Mouse (Mus musculus): ENCODE data around the gene Cnga3. TPM values are rescaled to one million over a fixed set of nuclear protein-coding genes. Genes with fewer than 3 reads are reported as not detected.

The Cnga3 gene
- total RNA-seq, 2 experiments from 2014 or later, result 0.13 to 0.21 TPM

DNA sequence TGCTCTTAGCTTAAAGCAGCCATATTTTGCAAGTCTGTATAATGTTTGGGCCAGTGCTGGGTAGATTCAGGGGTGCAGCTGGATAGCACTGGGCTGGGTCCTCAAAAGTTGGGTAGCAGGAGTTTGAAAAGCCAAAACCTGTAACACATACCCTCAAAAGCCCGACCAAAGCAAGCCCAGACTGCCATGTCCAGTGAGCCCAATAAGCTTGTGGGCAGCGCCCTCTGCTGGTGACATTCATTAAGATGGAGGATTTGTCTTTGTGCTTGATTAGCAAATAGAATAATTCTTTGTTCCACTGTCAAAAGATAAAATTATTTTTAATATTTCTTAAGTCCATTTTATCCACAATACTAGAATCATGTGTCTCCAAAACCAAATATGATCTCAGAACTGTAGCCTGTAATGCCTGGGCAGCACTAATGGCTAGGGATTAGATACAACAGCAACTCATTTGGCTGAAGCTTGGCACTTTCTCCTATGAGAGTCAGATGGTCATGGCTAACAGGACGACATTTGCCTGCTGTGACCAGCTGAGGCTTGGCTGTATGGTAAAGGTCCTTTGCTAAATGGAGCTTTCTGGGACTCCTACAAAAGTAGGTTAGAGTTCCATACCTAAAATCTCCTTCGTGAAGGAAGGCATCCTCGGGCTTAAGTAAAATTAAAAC lies 36.5 kb downstream of the Cnga3 start:
- intact Hi-C loops (cut with DNase I), result loop anchor here (1.0 to 2.0 kb wide), 2 partner anchors 466 to 514 kb away; no protein-coding TSS in a partner anchor
- peak; percentile 77 to 92 for DNase-seq (ENCODE audit: low spot score in 2 of 2)

DNA sequence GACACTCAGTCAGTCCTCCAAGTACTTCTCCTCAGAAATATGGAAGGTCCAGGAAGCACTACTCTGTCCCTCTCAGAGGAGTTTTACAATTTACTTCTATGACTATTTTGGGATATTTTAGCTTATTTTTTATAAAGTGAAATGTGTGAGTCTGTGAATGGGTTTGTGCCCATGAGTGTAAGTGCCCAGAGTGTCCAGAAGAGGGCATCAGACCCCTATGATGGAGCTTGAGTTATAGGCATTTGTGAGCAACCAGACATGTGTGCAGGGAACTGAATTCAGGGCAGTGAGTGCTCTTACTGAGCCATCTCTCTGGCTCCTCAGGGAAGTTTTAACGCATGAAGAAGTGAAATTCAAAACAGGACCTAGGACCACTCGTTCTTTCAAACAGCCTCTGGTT lies 44.2 kb downstream of the Cnga3 start:
- DNase-seq (ENCODE audit: low spot score in 2 of 2), result no peak
- intact Hi-C loops (cut with DNase I), result no loop called here

DNA sequence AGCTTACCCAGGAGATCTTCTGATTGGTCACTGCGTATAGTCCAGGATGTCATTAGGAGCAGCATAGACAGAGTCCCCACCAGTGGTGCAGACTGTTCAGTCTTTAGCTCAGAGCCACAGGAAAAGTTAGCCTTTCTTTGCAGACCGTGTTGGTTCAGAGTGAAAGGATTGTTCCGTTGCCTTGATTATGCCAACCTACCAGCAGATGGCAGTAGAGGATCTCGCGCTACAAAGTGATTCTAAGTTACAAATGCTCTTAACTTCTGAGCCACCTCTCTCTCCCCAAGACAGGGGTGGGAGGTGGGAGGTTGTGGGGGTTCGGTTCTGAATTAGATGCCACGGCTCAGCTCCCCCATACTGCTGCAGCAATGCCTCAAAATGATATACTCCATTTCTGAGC lies 58.2 kb downstream of the Cnga3 start:
- intact Hi-C loops (cut with DNase I), result loop anchor here (2.0 kb wide), 2 partner anchors 128 to 364 kb away; no protein-coding TSS in a partner anchor

DNA sequence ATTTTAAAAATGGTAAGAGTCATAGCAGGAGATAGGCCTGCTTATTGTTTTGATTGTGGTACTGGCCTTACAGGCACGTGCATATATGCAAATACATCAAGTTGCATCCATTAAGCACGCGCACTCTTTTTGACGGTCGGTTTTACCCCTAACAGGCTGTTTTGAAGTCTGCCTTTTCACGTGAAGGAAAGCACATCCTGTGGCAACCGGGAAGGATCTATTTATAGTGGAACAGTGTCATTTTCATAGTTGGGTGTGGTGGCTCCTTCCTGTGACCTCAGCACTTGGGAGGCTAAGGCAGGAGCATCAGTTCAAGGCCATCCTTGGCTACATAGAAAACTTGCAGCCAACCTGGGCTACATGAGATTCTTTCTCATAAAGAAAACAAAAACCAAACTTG lies 72.3 kb downstream of the Cnga3 start:
- intact Hi-C loops (cut with DNase I), result no loop called here
- DNase-seq (ENCODE audit: low spot score in 2 of 2), result no peak

More for the DNA sequence above, 58.2 kb downstream of the Cnga3 start:
- DNase-seq (ENCODE audit: low spot score in 2 of 2), result peak; percentile 76 to 79

DNA sequence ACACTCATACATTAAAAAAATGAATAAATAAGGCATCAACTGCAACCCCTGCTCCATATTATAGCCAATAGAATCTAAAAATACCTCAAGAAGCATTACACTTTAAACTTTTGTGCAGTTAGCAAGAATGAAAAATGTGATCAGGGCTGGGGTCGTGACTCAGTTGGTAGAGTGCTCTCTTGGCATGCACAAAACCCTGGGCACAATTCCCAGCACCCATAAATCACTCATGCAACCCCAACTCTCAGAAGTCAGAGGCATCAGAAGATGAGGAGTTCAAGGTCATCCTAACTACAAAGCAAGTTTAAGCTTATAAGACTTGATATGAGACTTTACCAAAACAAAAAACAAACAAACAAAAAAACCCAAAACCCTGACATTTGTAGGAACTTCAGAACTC lies 73.5 kb downstream of the Cnga3 start:
- no peak for DNase-seq (ENCODE audit: low spot score in 2 of 2)
- intact Hi-C loops (cut with DNase I), result no loop called here

DNA sequence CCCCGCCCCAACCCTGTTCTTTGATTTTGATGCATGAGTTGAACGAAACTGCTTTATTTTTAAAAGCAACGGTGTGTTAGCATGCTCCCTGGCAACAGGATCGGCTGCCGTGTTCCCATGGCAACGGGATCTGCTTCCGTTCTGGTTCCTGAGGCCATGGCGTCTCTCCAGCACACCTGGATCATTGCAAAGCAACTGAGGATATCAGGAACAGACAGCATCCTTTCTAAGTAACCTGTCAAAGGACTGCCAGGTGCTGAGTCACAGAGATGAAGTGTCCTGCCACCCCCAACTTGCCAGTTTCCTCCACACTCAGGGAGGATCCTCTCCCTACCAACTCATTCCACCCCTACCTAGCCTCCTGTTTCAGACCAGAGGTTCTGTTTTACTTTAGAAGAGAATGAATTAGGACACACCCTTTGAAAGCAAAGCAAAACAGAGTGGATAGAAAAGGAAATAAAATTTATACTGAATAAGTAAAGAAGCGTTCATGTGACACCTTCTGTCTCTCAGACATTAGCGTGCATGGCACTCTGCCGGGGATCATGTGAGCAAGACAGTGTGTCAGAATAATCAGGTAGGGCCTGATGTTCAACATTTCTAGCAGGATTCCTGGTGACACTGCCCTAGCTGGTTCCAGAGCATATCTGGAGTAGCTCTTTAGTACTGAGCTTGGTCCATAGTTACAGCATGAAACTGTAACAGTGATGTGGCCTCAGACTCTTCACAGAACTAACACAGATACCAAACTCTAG lies 74.1 kb downstream of the Cnga3 start:
- DNase-seq (ENCODE audit: low spot score in 2 of 2), result peak; percentile 73 to 78
- intact Hi-C loops (cut with DNase I), result no loop called here

DNA sequence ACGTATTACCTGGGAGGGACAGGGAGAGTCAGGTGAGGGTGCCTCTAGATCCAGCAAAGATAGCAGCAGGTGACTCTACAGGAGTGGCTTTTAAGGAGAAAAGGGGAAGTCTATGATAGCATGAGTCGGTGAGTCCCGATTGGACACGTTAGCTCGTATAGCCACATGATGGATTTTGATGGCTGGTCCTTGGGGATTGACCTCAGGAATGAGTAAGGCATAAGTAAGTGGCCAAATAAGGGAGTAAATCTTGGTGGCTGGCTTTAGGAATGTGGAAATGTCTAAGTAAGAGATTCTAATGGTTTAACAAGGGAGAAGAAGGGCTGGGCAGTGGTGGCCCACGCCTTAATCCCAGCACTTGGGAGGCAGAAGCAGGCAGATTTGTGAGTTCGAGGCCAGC lies 74.7 kb downstream of the Cnga3 start:
- no peak for DNase-seq (ENCODE audit: low spot score in 2 of 2)
- intact Hi-C loops (cut with DNase I), result no loop called here

DNA sequence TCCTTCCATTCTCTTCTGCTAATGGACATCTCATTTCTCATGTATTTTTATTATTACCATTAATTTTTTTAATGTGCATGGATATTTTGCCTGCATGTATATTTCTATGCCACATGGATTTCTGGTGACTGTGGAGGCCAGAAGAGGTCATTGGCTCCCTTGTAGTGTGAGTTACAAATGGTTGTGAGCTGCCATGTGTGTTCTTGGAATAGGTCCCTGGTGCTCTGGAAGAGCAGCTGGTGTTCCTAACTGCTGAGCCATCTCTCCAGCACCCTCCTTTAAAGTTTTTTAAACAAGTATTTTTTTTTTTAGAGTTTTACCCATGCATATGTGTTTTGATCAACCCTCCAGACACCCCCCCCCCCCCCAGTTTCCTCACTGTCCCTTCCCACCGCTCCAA lies 82.2 kb downstream of the Cnga3 start:
- no peak for DNase-seq (ENCODE audit: low spot score in 2 of 2)
- intact Hi-C loops (cut with DNase I), result no loop called here

DNA sequence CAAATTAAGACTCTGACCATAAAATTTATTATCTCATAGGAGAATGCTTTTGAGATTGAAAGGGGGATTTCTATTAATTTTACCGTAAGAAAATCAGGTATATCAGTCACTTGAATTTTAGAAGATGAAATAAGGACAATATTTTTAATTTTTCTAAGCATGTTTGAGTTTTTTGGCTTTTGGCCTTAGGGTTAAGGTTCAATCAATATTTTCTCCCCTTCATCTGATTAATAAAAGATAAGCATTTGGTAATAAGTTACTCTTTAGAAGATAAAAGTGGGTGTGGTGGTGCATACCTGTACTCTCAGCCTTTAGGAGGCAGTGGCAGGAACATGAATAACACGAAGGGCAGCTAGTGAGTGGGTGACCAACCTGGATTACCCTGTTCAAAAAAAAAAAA lies 84.7 kb downstream of the Cnga3 start:
- DNase-seq (ENCODE audit: low spot score in 2 of 2), result no peak
- intact Hi-C loops (cut with DNase I), result no loop called here

DNA sequence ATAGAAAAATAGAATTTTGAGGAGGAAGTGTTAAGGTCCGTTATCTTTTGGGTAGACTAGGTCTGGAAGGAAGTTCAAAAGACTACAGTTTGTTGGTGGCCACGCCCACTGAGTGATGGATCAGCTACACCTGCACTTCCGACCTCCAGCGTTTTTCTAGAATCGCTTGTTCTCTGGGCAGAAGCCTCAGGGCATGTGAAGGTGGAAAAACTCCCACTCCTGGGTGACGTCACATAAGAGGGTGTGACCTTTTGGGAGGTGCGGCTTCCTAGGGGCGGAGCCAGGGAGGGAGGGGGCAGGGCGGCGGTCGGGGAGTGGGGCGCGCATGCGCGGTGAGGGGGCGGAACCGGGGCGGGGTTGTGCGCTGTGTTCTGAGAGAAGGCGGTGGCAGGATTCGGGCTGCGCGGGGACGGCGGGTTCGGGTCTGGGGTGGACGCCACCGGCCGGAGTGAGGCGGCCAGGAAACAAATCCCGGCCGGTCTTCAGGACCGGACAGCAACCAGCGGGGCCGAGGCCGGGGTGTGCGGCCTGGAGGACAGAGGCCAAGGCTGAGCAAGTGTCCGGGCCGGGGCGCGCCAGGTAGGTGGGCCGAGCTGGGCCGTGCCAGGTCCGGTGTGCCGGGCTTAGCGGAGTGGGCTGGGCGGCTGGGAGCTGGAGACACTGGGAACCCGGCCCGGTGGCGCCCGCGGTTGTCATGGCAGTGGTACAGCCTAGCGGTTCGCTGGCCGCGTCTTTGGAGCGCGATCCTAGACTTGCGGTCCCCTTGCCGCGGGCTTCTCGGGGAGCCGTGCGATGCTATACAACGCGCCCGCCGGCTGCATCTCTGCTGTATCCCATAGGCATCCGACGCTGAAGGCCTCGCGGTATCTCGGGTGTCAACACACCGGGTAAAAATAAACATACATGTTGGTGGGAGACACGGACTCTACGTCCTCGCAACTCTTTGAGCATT lies 85.6 kb downstream of the Cnga3 start, which contains the start of gene Inpp4a:
Gene Inpp4a (plus strand): TSS at position 326 of the 952 bp plus-strand sequence.
- intact Hi-C loops (cut with DNase I), result loop anchor here (5.0 kb wide), 2 partner anchors 52 to 72 kb away; no protein-coding TSS in a partner anchor
- peak; percentile 92 for DNase-seq (ENCODE audit: low spot score in 2 of 2)

DNA sequence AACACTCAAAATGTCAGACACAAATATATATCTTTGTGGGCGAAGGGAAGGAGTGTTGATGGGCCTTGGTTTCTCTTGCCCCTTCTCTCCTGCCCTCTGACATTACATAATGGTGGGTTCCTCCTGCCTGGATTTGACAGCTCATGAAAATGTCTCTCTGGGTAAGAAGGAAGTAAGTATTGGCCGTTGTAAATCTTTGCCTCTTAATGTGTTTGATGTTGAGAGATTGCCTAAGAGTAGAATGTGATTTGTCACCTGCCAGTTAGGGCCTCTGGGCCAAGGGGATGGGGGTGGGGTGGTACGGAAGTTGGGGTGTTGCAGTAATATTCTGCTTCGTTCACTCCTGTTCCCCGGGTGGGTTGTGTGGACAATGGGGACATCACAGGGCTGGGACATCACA lies 86.4 kb downstream of the Cnga3 start:
- intact Hi-C loops (cut with DNase I), result loop anchor here (5.0 kb wide), 2 partner anchors 52 to 72 kb away; no protein-coding TSS in a partner anchor
- DNase-seq (ENCODE audit: low spot score in 2 of 2), result no peak

DNA sequence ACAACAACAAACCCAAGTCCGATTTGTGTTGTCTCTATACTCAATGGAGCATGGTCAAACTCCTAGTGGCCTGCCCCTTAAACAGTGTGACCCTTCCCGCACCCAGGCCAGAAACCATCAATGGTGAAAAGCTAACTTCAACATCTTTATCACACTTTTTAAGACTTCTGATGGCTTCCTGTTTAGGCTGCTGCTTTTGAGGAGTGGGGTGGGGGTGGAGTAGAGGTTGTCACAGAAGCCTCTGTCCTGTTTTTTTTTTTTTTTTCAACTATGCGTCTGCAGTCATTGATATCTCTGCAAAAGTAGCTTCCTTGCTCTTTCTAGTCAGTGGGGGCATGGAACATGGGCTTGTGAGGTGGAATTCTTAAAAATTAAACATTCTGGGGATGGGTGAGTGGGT lies 88.6 kb downstream of the Cnga3 start:
- no peak for DNase-seq (ENCODE audit: low spot score in 2 of 2)
- intact Hi-C loops (cut with DNase I), result loop anchor here (5.0 kb wide), 2 partner anchors 50 to 70 kb away; no protein-coding TSS in a partner anchor

DNA sequence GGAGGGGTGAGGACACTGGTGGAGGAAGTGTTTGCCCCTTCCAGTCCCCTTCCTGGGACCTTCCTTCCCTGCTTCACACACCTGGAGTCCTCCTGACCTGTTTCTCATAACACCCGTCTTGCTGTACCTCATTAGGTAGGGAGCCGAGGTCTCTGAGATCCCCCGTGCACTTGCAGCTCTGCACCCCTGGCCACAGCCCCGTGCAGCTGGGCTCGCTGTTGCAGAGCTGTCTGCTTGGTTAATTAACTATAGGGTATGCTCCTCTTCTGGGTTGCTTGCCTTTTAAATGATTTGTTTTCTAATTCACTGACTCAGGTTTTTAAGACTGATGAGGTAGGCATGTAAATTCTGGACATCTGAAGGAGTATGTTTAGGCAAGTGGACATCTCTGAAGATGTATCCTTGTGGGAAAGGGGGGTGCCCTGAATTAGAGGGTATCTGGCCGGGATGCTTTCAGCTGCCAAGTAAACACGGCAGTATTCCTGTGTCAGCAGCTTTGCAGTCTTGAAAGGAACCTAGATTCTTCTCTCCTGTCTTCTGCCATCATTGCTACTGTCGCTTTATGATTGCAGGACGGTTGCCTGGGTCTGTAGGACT lies 91.6 kb downstream of the Cnga3 start:
- no peak for DNase-seq (ENCODE audit: low spot score in 2 of 2)
- intact Hi-C loops (cut with DNase I), result no loop called here

DNA sequence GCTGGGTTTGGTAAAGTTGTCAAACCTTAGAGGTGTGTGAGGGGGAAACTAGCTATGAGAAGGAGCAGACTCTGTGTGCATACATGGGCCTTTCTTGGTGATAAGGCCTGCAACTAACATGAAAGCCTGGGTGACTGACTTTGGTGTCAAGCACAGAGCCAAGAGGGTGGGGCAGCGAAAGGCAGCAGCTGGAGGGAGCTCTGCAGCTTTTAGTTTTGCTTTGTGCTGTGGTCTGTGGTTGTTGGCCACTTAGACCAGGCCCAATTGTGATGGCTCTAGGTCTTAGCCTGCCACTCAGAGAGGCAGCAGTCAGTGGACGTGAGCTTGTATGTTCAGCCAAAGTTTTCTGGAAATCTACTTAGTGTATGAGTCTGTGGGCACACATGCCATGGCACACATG lies 93.4 kb downstream of the Cnga3 start:
- DNase-seq (ENCODE audit: low spot score in 2 of 2), result no peak
- intact Hi-C loops (cut with DNase I), result no loop called here

DNA sequence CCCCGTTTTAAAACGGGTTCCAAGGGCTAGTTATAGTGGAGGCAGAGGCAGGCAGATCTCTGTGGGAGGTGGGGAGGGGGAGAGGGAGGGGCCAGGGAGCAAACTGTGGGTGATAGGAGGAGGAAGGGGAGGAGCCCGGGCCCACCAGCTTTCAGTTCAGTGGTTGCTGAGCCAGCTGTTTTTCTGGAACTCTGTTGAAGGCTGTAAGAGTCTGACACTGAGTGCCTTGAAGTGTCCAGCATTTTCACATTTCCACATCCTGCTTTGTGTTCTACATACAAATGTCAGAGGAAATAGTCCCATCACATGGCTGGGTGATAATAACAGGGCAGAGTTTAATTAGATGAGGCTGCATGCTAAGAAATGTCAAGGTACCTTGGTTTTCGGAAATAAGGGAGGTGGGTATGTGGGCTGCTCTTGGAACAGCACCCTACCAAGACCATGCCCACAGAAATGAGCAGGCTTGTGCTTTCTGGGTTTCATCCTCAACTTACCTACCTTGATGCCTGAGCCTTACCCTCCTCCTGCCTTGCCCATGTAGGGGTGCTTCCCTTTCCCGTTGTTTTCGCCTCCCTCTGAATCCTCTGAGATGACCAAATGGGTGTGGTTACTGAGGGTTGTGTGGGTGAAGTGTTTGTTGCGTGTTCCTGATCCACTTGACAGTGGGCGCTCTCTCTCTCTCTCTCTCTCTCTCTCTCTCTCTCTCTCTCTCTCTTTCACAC lies 93.9 kb downstream of the Cnga3 start:
- no peak for DNase-seq (ENCODE audit: low spot score in 2 of 2)
- intact Hi-C loops (cut with DNase I), result no loop called here

DNA sequence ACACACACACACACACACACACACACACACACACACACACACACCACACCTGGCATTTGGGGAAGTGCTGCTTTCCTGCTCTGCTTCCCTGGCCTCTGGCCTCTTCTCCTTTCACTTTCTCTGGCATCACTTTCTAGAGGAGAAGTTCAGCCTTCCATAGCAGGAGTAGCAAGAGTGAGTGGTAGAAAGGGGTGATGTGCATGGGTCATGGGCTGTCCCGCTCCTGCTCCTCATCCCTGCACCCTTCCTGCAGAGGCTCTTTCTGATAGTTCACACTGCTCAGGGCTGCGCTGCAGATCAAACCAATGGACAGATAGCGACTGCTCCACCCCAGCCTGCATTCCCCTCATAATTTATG lies 94.5 kb downstream of the Cnga3 start:
- intact Hi-C loops (cut with DNase I), result no loop called here
- DNase-seq (ENCODE audit: low spot score in 2 of 2), result no peak

DNA sequence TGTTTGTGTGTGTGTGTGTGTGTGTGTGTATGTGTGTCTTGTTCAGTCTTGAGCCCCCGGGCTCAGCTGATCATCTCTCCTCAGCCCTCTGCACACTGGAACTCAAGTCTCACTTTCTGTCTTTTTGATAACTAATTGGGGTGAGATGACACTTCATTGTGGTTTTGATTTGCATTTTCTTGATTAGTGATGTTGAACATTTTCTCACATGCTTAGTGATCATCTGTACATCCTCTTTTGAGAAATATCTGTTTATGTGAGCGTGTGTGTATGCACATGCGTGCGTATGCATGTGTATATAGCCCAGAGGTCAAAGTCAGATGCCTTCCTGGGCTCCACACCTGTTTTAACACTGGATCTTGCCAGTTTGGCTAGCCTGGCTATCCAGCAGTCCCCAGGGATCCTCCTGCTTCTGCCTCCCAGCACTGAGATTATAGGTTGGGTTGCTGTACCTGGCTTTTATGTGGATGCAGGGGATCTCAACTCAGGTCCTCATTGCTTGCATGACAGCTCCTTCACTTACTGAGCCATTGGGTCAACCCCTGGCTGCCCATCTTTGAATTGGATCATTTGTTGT lies 95.8 kb downstream of the Cnga3 start:
- no peak for DNase-seq (ENCODE audit: low spot score in 2 of 2)
- intact Hi-C loops (cut with DNase I), result no loop called here
